Mouse (Mus musculus) spleen, postnatal 4 days (tissue): Measurements from ENCODE around the gene Matn1.

Source experiments
- DNase-seq, 2 experiments: peaks; one replicate each; pipeline ENCODE4 v3.0.0; 2022; ENCODE audit warnings: low spot score in 2 of 2

Matn1 gene

GRCm38 (mm10) chr4:130984416-130985182, 40.4 kb downstream of the Matn1 start:
- no peak for DNase-seq

DNA sequence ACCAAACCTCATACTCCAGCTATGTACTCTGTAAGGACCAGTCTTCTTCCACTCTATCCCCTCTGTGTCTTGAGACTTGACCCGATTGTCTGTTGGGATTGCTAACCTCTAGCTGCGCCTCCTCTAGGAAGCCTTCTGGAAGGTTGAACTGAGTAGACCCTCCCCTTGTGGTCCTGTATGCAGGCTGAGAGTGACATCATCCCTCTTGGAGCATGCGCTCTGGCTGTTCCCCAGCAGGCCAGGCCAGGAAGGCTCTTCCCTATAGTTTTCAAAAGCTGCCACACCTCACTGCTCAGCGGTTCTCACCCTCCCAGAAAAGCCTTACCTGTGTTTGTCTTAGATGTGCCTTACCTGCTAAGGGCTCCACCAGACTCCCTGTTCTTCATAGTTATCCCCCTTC, 42.9 kb downstream of the Matn1 start:
- DNase-seq, result no peak

DNA sequence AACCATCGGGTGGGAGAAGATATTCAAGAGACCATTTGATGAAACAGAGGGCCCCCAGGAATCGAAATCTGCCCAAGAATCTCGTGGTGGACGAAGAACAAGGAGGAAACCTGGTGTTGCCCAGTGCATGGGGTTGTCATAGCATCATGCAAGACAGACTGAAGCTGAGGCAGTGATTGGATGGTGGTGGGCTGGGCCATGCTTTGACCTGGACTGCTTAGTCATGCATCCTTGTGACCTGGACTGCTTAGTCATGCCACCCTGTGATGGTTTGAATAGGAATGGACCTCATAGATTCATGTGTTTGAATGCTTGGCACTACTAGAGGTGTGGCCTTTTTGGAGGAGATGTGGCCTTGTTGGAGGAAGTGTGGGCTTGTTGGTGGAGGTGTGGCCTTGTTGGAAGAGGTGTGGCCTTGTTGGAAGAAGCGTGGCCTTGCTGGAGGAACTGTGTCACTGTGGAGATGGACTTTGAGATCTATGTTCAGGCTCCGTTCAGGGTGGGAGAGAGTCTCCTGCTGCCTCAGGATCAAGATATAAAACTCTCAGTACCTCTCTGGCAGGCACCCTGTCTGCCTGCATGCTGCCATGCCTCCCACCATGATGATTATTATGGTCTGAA, 44.1 kb downstream of the Matn1 start:
- DNase-seq, result no peak

DNA sequence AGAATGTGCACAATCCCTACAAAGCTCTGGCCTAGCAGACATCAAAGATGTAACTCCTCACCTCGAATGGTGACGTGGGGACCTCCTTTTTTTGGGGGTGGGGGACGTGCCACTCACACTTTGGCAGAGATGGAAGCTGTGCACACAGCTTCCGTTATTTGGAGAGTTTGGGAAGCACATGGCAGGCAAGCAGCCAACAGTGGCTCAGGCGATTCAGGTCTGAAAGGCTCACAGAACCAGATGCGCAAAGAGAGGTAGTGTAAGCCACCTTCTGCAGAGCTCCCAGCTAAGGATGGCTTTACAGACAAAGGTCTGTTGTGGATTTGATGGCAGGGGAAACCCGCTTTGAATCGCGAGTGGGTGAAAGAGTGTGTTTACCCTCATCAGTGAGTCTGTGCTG, 45.0 kb downstream of the Matn1 start:
- DNase-seq, result no peak

- DNase-seq, result no peak
Measured at GRCm38 (mm10) chr4:130990966-130991365, 46.8 kb downstream of the Matn1 start.

DNA sequence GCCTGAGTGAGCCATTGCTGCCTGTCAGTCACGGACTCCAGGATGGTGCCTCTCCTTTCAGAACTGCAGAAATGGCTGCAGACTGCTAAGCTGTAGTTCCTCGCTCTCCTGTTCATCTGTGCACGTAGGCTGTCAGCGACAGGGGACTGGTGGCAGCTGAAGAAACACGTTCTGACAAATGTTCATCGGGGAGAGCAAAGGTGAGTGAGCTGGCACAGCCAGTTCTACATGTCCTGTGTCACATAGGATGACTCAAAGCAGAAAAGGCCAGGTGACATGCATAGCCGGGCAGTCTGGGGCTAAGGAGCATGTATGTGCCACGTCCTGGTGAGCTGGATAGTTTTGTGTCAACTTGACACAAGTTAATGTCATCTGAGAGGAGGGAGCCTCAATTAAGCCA, 50.4 kb downstream of the Matn1 start:
- DNase-seq, result no peak

GRCm38 (mm10) chr4:130999744-131000527, 55.8 kb downstream of the Matn1 start:
- no peak for DNase-seq

- DNase-seq, result no peak
Measured at GRCm38 (mm10) chr4:131000614-131001178, 56.5 kb downstream of the Matn1 start.
